Mouse (Mus musculus) adrenal gland, adult (tissue): Measurements from ENCODE around the gene Ddx43.

Experiments used
- DNase-seq, 2 experiments: peaks; one replicate each; pipeline ENCODE4 v3.0.0; 2022 to 2023; ENCODE audit warnings: low spot score in 1 of 2; ENCODE audit not compliant: inconsistent age in 2 of 2

Ddx43 gene

GRCm38 (mm10) chr9:78372827-78373504 lies 22.6 kb upstream of the Ddx43 start:
- no peak for DNase-seq

GRCm38 (mm10) chr9:78374397-78374796 lies 21.2 kb upstream of the Ddx43 start:
- no peak for DNase-seq

GRCm38 (mm10) chr9:78374885-78375389 lies 20.6 kb upstream of the Ddx43 start:
- no peak for DNase-seq

- DNase-seq = no peak
These were observed 20.1 kb upstream of the Ddx43 start for GRCm38 (mm10) chr9:78375486-78375885.

GRCm38 (mm10) chr9:78377546-78377945 lies 18.0 kb upstream of the Ddx43 start:
- no peak for DNase-seq

GRCm38 (mm10) chr9:78378113-78378785 lies 17.3 kb upstream of the Ddx43 start, which contains the start of gene Ooep:
TSS of gene Ooep (minus strand) at chr9:78378725.
- peak in 1 of 2 experiments; percentile 28 for DNase-seq

GRCm38 (mm10) chr9:78385893-78386292 lies 9.7 kb upstream of the Ddx43 start:
- peak in 1 of 2 experiments; percentile 38 for DNase-seq

GRCm38 (mm10) chr9:78386947-78387346 lies 8.6 kb upstream of the Ddx43 start:
- DNase-seq = no peak

- no peak for DNase-seq
These were observed 5.6 kb upstream of the Ddx43 start for GRCm38 (mm10) chr9:78389981-78390380.

GRCm38 (mm10) chr9:78393741-78394140 lies 1.8 kb upstream of the Ddx43 start:
- no peak for DNase-seq

- DNase-seq = no peak
These were observed 975 bp upstream of the Ddx43 start for GRCm38 (mm10) chr9:78394602-78395001.

GRCm38 (mm10) chr9:78395244-78395629 lies 340 bp upstream of the Ddx43 start:
- DNase-seq = no peak

GRCm38 (mm10) chr9:78396517-78396916 lies 940 bp downstream of the Ddx43 start:
- no peak for DNase-seq

- DNase-seq = no peak
These were observed 5.0 kb downstream of the Ddx43 start for GRCm38 (mm10) chr9:78400570-78400969.

GRCm38 (mm10) chr9:78401596-78401995 lies 6.0 kb downstream of the Ddx43 start:
- DNase-seq = no peak

GRCm38 (mm10) chr9:78427362-78427781 lies 31.8 kb downstream of the Ddx43 start:
- DNase-seq = no peak

- peak in 1 of 2 experiments; percentile 30 for DNase-seq
These were observed 32.6 kb downstream of the Ddx43 start for GRCm38 (mm10) chr9:78428185-78428584.

- DNase-seq = no peak
These were observed 33.4 kb downstream of the Ddx43 start for GRCm38 (mm10) chr9:78428870-78429432.

- no peak for DNase-seq
These were observed 34.0 kb downstream of the Ddx43 start for GRCm38 (mm10) chr9:78429551-78429950.

GRCm38 (mm10) chr9:78430486-78430885 lies 34.9 kb downstream of the Ddx43 start:
- no peak for DNase-seq

GRCm38 (mm10) chr9:78432471-78432870 lies 36.9 kb downstream of the Ddx43 start:
- DNase-seq = no peak

- no peak for DNase-seq
These were observed 43.8 kb downstream of the Ddx43 start for GRCm38 (mm10) chr9:78439426-78439825.
